Mouse (Mus musculus) heart, postnatal 10 days (tissue): ENCODE results near the gene 1700021F07Rik. TPM values are rescaled to one million over a fixed set of nuclear protein-coding genes. Genes with fewer than 3 reads are reported as not detected.

ENCODE experiments used
- DNase-seq, 2 experiments: peaks; one replicate each; pipeline ENCODE4 v3.0.0; 2021
- intact Hi-C: fragments of 180-260 bp; cut with DNase I; formaldehyde crosslinking; loops from one replicate; pipeline ENCODE4 v1.15.1; 2025
- total RNA-seq, 2 experiments: library from RNA; stranded (reverse); gene quantifications; 2 replicates each; pipeline ENCODE4 v1.2.3; 2021

Gene 1700021F07Rik
- total RNA-seq, 2 experiments from 2014 or later, result not detected

DNA sequence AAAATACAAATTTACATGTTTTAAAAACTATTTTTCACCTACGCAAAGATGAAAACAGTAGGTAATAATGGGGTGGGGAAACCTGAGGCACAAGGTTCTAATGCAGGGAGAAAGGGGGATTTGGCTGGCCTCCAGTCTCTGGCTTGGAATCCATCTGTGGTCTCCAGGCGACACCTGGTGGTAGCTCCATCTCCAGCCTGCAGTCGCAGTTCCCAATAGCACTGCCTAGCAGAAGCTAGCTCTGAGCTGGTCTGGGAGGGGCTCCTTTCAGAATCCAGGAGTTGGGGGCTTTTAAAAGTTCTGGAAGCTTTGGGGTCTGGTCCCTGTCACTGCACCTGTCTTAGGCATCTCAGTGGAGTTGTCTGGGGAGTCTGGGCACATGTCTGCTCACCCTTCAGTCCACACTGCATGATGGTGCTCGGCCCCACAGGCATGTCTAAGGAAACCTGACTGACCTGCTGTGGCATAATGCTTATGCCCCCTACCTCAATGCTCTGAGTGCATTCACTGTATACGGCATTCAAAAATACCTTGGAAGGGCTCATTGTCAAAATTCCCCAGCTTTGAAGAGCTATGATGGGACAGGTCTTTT lies 39.6 kb downstream of the 1700021F07Rik start:
- peak; percentile 73 to 82 for DNase-seq
- intact Hi-C loops, result loop anchor here (1.0 to 5.0 kb wide), 4 partner anchors 376 to 1340 kb away; no protein-coding TSS in a partner anchor

DNA sequence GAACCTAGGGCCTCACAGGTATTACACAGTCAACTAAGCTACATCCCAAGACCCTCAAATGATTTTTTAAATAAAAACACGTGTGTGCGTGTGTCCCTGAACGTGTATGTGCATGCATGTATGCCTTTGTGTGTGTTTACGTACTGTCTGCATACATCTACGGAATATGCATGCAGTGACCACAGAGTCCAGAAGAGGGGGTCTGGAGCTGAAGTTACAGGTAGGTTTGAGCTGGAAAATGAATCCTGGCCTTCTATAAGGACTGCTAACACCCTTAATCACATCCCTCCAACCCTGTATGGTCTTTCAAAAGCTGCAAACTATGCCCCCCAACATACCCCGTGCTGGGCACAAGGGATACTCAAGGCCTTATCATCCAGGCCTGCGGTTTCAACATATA lies 41.0 kb downstream of the 1700021F07Rik start:
- intact Hi-C loops, result loop anchor here (5.0 kb wide), 2 partner anchors 1294 to 1339 kb away; no protein-coding TSS in a partner anchor
- peak in 1 of 2 experiments; percentile 26 for DNase-seq

DNA sequence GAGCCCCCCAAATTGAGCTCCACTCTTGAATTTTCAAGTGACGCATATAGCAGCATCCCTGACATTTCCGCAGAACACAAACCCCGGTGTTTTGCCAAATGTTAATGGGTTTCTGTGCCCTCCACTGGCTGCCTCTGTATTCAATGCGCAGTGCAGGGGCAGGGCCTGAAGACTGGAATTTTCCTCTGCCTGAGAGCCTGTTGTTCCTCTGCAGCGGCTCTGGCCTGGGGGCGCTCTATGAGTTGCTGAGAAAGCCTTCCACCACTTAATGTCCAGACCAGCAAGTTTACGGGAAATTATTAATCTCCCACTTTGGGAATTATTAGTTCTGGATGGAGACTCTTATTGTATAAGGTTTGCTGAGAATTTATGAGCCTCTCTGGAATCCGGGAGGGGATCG lies 41.8 kb downstream of the 1700021F07Rik start:
- DNase-seq, result no peak
- intact Hi-C loops, result loop anchor here (5.0 kb wide), 2 partner anchors 1293 to 1338 kb away; no protein-coding TSS in a partner anchor

Other genes with a start within 250 kb of the 1700021F07Rik start
- gene Pmepa1, start 246.1 kb upstream of the 1700021F07Rik start, total RNA-seq, result 10 to 100 TPM; 55.1 to 57.2 TPM
- gene Ankrd60, start 55.8 kb downstream of the 1700021F07Rik start, total RNA-seq, result not detected
- 10 to 100 TPM; 30.2 to 30.4 TPM for gene Rab22a, start 137.2 kb downstream of the 1700021F07Rik start, total RNA-seq
- gene 1700010B08Rik, start 196.8 kb downstream of the 1700021F07Rik start, total RNA-seq, result not detected
- 100 to 1,000 TPM; 101 to 108 TPM for gene Vapb, start 214.9 kb downstream of the 1700021F07Rik start, total RNA-seq